Comparison of ENCODE assay signal across 13 mouse cellular contexts in genomic region chr8:86735446-86736111, GRCm38 (mm10). TPM values are rescaled to one million over a fixed set of nuclear protein-coding genes. Genes with fewer than 3 reads are reported as not detected.
DNase-seq lines count a peak whose midpoint lies in the region; ATAC-seq and TF ChIP-seq lines count a peak whose summit lies in the region.
"Had no signal": no experiment of that assay in that cellular context is flagged by ENCODE, and none has a peak within 500 bp of the region (broad histone marks: within the 10 kb centered on the region; RNA-seq: fewer than 3 reads in every experiment).

No protein-coding gene starts in this region.

- no peak overlapping the region for H3K4me2 ChIP-seq in heart, embryonic 12.5 days
- no peak overlapping the region for H3K4me2 ChIP-seq in liver, embryonic 14.5 days (ENCODE audit: low read depth)
- H3K4me2 ChIP-seq: embryonic facial prominence, embryonic 15.5 days; hindbrain, embryonic 14.5 days; neural tube, embryonic 13.5 days had no signal

- DNase-seq in heart, postnatal 36 days = no peak
- peak; percentile 18 for DNase-seq in thymus, postnatal 14 days
- no peak for DNase-seq in thymus, postnatal 4 days
- DNase-seq in liver, embryonic 14.5 days (ENCODE audit: low read depth in 3 of 3, low spot score in 3 of 3) = no peak
- no peak for DNase-seq in spleen, postnatal 14 days (ENCODE audit: low spot score in 2 of 2)
- no peak for DNase-seq in right cerebral cortex, postnatal 25 days
- DNase-seq in retina, embryonic 14.5 days (ENCODE audit: low spot score) = no peak
- DNase-seq: cerebellum, adult 9-11 months had no signal

- no peak for ATAC-seq in heart, embryonic 12.5 days (ENCODE audit: insufficient number of reproducible peaks, low FRiP score)
- ATAC-seq in liver, embryonic 14.5 days (ENCODE audit: insufficient read depth) = 0 out of 2 replicates have a peak, but pooled peaks have one; percentile 35

- no peak for TF ChIP-seq CTCF in liver, embryonic 14.5 days (IDR thresholded peaks at IDR 0.05; ENCODE audit: low read depth)

- H3K9ac ChIP-seq in heart, embryonic 12.5 days = no peak overlapping the region
- H3K9ac ChIP-seq in liver, embryonic 14.5 days (replicated peaks) = no peak overlapping the region
- H3K9ac ChIP-seq: embryonic facial prominence, embryonic 15.5 days; hindbrain, embryonic 14.5 days; neural tube, embryonic 13.5 days had no signal

- no peak overlapping the region for H3K4me3 ChIP-seq in heart, embryonic 12.5 days
- no peak overlapping the region for H3K4me3 ChIP-seq in liver, embryonic 14.5 days (ENCODE audit: insufficient read depth in 1 of 2, low read depth in 2 of 2, low read length in 2 of 2)
- H3K4me3 ChIP-seq: embryonic facial prominence, embryonic 15.5 days; neural tube, embryonic 13.5 days had no signal

- no peak for TF ChIP-seq EP300 in liver, embryonic 14.5 days (IDR thresholded peaks at IDR 0.05; ENCODE audit: low read depth)

- no peaks in the 10 kb centered on the region for H3K27me3 ChIP-seq in heart, embryonic 12.5 days (replicated peaks)
- H3K27me3 ChIP-seq in liver, embryonic 14.5 days (ENCODE audit: control insufficient read depth, insufficient read depth, low read length) = no peaks in the 10 kb centered on the region
- H3K27me3 ChIP-seq: CH12.LX; embryonic facial prominence, embryonic 15.5 days; neural tube, embryonic 13.5 days had no signal

- peaks cover 51% of the 10 kb centered on the region for H3K4me1 ChIP-seq in heart, embryonic 12.5 days (replicated peaks)
- H3K4me1 ChIP-seq in liver, embryonic 14.5 days (replicated peaks; ENCODE audit: control insufficient read depth in 2 of 2, insufficient read depth in 2 of 2, low read length in 1 of 2) = peaks cover 0 to 16% of the 10 kb centered on the region in 2 experiments

- no peaks in the 10 kb centered on the region for H3K36me3 ChIP-seq in heart, embryonic 12.5 days
- H3K36me3 ChIP-seq in liver, embryonic 14.5 days (replicated peaks; ENCODE audit: control insufficient read depth, insufficient read depth, low read depth) = no peaks in the 10 kb centered on the region
- H3K36me3 ChIP-seq: embryonic facial prominence, embryonic 15.5 days; neural tube, embryonic 13.5 days had no signal

- H3K9me3 ChIP-seq in heart, embryonic 12.5 days (replicated peaks) = no peaks in the 10 kb centered on the region
- no peaks in the 10 kb centered on the region for H3K9me3 ChIP-seq in liver, embryonic 14.5 days (ENCODE audit: control insufficient read depth, low read length)
- H3K9me3 ChIP-seq: embryonic facial prominence, embryonic 15.5 days; neural tube, embryonic 13.5 days had no signal

- intact Hi-C loops in heart, postnatal 36 days (cut with DNase I) = no loop called here

- 21% methylated on average over 3 of the region's 3 CpGs for WGBS in heart, embryonic 12.5 days
- 5% methylated on average over 3 of the region's 3 CpGs for WGBS in liver, embryonic 14.5 days (ENCODE audit: insufficient replicate concordance)

- peak overlapping the region; percentile 25; the same call in 1 of the 2 replicates for H3K27ac ChIP-seq in heart, embryonic 12.5 days (ENCODE audit: poor library complexity, severe bottlenecking)
- H3K27ac ChIP-seq in liver, embryonic 14.5 days = no peak overlapping the region
- H3K27ac ChIP-seq: embryonic facial prominence, embryonic 15.5 days; hindbrain, embryonic 14.5 days; neural tube, embryonic 13.5 days had no signal

RNA-seq across cellular contexts. Expression of gene Gm10638, which starts 9.9 kb away (rescaled TPM):
- 4.9 and 5.0 TPM in 2 replicates for polyA plus RNA-seq in heart, embryonic 12.5 days (2016; fragmentation: Nextera tagmentation; extraction: Ambion mirVana)
- total RNA-seq in heart, postnatal 36 days (2021) = 1 to 10 TPM; 3.5 to 3.8 TPM
- polyA plus RNA-seq in liver, embryonic 14.5 days (2012; rRNA removed) = 0.27 and 0.33 TPM in 2 replicates
- polyA plus RNA-seq in liver, embryonic 14.5 days (2014; fragmentation: Nextera tagmentation; extraction: Ambion mirVana) = 1.1 and 1.5 TPM in 2 replicates

RNA-seq across cellular contexts. Expression of gene Siah1a, which starts 10.2 kb away (rescaled TPM):
- polyA plus RNA-seq in heart, embryonic 12.5 days (2016; fragmentation: Nextera tagmentation; extraction: Ambion mirVana) = 38.3 and 40.0 TPM in 2 replicates
- total RNA-seq in heart, postnatal 36 days (2021) = 10 to 100 TPM; 16.1 to 17.7 TPM
- 8.7 and 9.5 TPM in 2 replicates for polyA plus RNA-seq in liver, embryonic 14.5 days (2012; rRNA removed)
- polyA plus RNA-seq in liver, embryonic 14.5 days (2014; fragmentation: Nextera tagmentation; extraction: Ambion mirVana) = 14.0 and 16.0 TPM in 2 replicates
